ENCODE assay signal across 28 mouse cellular contexts in genomic region chr4:120689317-120689716, GRCm38 (mm10). TPM values are rescaled to one million over a fixed set of nuclear protein-coding genes. Genes with fewer than 3 reads are reported as not detected.
DNase-seq lines count a peak whose midpoint lies in the region; ATAC-seq and TF ChIP-seq lines count a peak whose summit lies in the region.
"Had no signal": no experiment of that assay in that cellular context is flagged by ENCODE, and none has a peak within 500 bp of the region (broad histone marks: within the 10 kb centered on the region; RNA-seq: fewer than 3 reads in every experiment).

No protein-coding gene starts in this region.

- no peak overlapping the region for H3K27ac ChIP-seq in liver, adult 2 months (replicated peaks; ENCODE audit: insufficient read depth, low read depth, low read length)
- no peak overlapping the region for H3K27ac ChIP-seq in liver, embryonic 11.5 days (ENCODE audit: low read depth, low read length)
- H3K27ac ChIP-seq in intestine, embryonic 14.5 days (ENCODE audit: low read depth): no peak overlapping the region
- no peak overlapping the region for H3K27ac ChIP-seq in intestine, embryonic 16.5 days (ENCODE audit: low read length)
- H3K27ac ChIP-seq in stomach, embryonic 15.5 days: no peak overlapping the region
- H3K27ac ChIP-seq in forebrain, embryonic 11.5 days (ENCODE audit: low read depth, low read length): no peak overlapping the region
- H3K27ac ChIP-seq: embryonic facial prominence, embryonic 13.5 days; forebrain, embryonic 13.5 days; heart, adult 2 months; heart, embryonic 10.5 days; heart, embryonic 13.5 days; hindbrain, embryonic 12.5 days; hindbrain, embryonic 15.5 days had no signal

- H3K36me3 ChIP-seq in liver, adult 2 months (ENCODE audit: control insufficient read depth, insufficient read depth, low read length): no peaks in the 10 kb centered on the region
- no peaks in the 10 kb centered on the region for H3K36me3 ChIP-seq in liver, embryonic 11.5 days (ENCODE audit: control insufficient read depth, insufficient read depth, low read length)
- H3K36me3 ChIP-seq in intestine, embryonic 14.5 days (ENCODE audit: control insufficient read depth, insufficient read depth, low read length): no peaks in the 10 kb centered on the region
- H3K36me3 ChIP-seq in intestine, embryonic 16.5 days (ENCODE audit: control insufficient read depth, insufficient read depth, low read length): no peaks in the 10 kb centered on the region
- H3K36me3 ChIP-seq in stomach, embryonic 15.5 days: no peaks in the 10 kb centered on the region
- H3K36me3 ChIP-seq in forebrain, embryonic 11.5 days (ENCODE audit: control insufficient read depth, insufficient read depth, low read length): no peaks in the 10 kb centered on the region
- H3K36me3 ChIP-seq: embryonic facial prominence, embryonic 13.5 days; heart, embryonic 10.5 days; heart, embryonic 13.5 days; hindbrain, embryonic 12.5 days; hindbrain, embryonic 15.5 days had no signal

- no peak for TF ChIP-seq POLR2A in liver, adult 2 months (IDR thresholded peaks at IDR 0.05; ENCODE audit: extremely low read depth, insufficient read depth, low read length)

- no peak overlapping the region for H3K4me2 ChIP-seq in liver, embryonic 11.5 days
- H3K4me2 ChIP-seq in intestine, embryonic 14.5 days (ENCODE audit: low read length): no peak overlapping the region
- no peak overlapping the region for H3K4me2 ChIP-seq in intestine, embryonic 16.5 days (ENCODE audit: low read depth, low read length)
- no peak overlapping the region for H3K4me2 ChIP-seq in stomach, embryonic 15.5 days
- no peak overlapping the region for H3K4me2 ChIP-seq in forebrain, embryonic 11.5 days (ENCODE audit: low read depth, low read length, severe bottlenecking)
- H3K4me2 ChIP-seq: embryonic facial prominence, embryonic 13.5 days; forebrain, embryonic 13.5 days; heart, embryonic 13.5 days; hindbrain, embryonic 12.5 days; hindbrain, embryonic 15.5 days had no signal

- no peaks in the 10 kb centered on the region for H3K4me1 ChIP-seq in liver, adult 2 months (ENCODE audit: control insufficient read depth, insufficient read depth, low read length)
- H3K4me1 ChIP-seq in liver, embryonic 11.5 days (replicated peaks; ENCODE audit: control insufficient read depth, insufficient read depth, low read length): no peaks in the 10 kb centered on the region; the same call in 1 of the 2 replicates
- H3K4me1 ChIP-seq in intestine, embryonic 14.5 days (replicated peaks; ENCODE audit: control insufficient read depth, insufficient read depth, low read length): no peaks in the 10 kb centered on the region
- H3K4me1 ChIP-seq in intestine, embryonic 16.5 days (ENCODE audit: control insufficient read depth, insufficient read depth, low read length): peaks cover 5% of the 10 kb centered on the region; the same call in 1 of the 2 replicates
- H3K4me1 ChIP-seq in stomach, embryonic 15.5 days: no peaks in the 10 kb centered on the region
- no peaks in the 10 kb centered on the region for H3K4me1 ChIP-seq in forebrain, embryonic 11.5 days (replicated peaks; ENCODE audit: control insufficient read depth, insufficient read depth, low read length)
- H3K4me1 ChIP-seq: embryonic facial prominence, embryonic 13.5 days; forebrain, embryonic 13.5 days; heart, embryonic 10.5 days; hindbrain, embryonic 12.5 days; hindbrain, embryonic 15.5 days had no signal

- H3K27me3 ChIP-seq in liver, adult 2 months (ENCODE audit: control insufficient read depth, insufficient read depth, low read length): no peaks in the 10 kb centered on the region
- H3K27me3 ChIP-seq in liver, embryonic 11.5 days (replicated peaks; ENCODE audit: control insufficient read depth, insufficient read depth, low read length): peaks cover 5% of the 10 kb centered on the region
- H3K27me3 ChIP-seq in intestine, embryonic 14.5 days (replicated peaks; ENCODE audit: control insufficient read depth, insufficient read depth, low read length): no peaks in the 10 kb centered on the region
- H3K27me3 ChIP-seq in intestine, embryonic 16.5 days (replicated peaks; ENCODE audit: control insufficient read depth, insufficient read depth, low read length): no peaks in the 10 kb centered on the region
- no peaks in the 10 kb centered on the region for H3K27me3 ChIP-seq in stomach, embryonic 15.5 days (replicated peaks)
- no peaks in the 10 kb centered on the region for H3K27me3 ChIP-seq in forebrain, embryonic 11.5 days (ENCODE audit: control insufficient read depth, insufficient read depth, low read length)
- H3K27me3 ChIP-seq: hindbrain, embryonic 12.5 days; hindbrain, embryonic 15.5 days had no signal

- no peaks in the 10 kb centered on the region for H3K9me3 ChIP-seq in liver, embryonic 11.5 days (ENCODE audit: control insufficient read depth, low read length)
- no peaks in the 10 kb centered on the region for H3K9me3 ChIP-seq in intestine, embryonic 14.5 days (ENCODE audit: control insufficient read depth, low read length)
- H3K9me3 ChIP-seq in intestine, embryonic 16.5 days (ENCODE audit: control insufficient read depth, low read length): no peaks in the 10 kb centered on the region
- no peaks in the 10 kb centered on the region for H3K9me3 ChIP-seq in stomach, embryonic 15.5 days
- H3K9me3 ChIP-seq in forebrain, embryonic 11.5 days (ENCODE audit: control insufficient read depth, low read length): no peaks in the 10 kb centered on the region
- H3K9me3 ChIP-seq: embryonic facial prominence, embryonic 13.5 days; forebrain, embryonic 13.5 days; heart, embryonic 10.5 days; heart, embryonic 13.5 days; hindbrain, embryonic 12.5 days; hindbrain, embryonic 15.5 days had no signal

- peak; percentile 6 for DNase-seq in liver, adult 2 months (ENCODE audit: extremely low read depth, low read depth, low spot score)
- no peak for DNase-seq in liver, embryonic 11.5 days (ENCODE audit: low spot score)
- DNase-seq in intestine, embryonic 14.5 days (ENCODE audit: low spot score): no peak
- no peak for DNase-seq in heart, postnatal 10 days
- DNase-seq in retina, embryonic 14.5 days (ENCODE audit: low spot score): no peak
- DNase-seq in forebrain, embryonic 11.5 days (ENCODE audit: low spot score): no peak
- DNase-seq: adrenal gland, adult 8-10 months; adrenal gland, postnatal 36 days; B cell, adult 2 months; cerebellum, adult 18-20 months; cerebellum, adult 9-10 months; cerebellum, postnatal 14 days; gastrocnemius, postnatal 10 days; gastrocnemius, postnatal 36 days; heart, adult 2 months had no signal

- no peak overlapping the region for H3K4me3 ChIP-seq in liver, adult 2 months (ENCODE audit: insufficient read depth, low read depth, low read length)
- H3K4me3 ChIP-seq in liver, embryonic 11.5 days (ENCODE audit: low read depth, low read length): no peak overlapping the region
- H3K4me3 ChIP-seq in intestine, embryonic 14.5 days (ENCODE audit: low read depth, low read length): no peak overlapping the region
- H3K4me3 ChIP-seq in intestine, embryonic 16.5 days (ENCODE audit: low read length): no peak overlapping the region
- no peak overlapping the region for H3K4me3 ChIP-seq in stomach, embryonic 15.5 days (replicated peaks)
- no peak overlapping the region for H3K4me3 ChIP-seq in forebrain, embryonic 11.5 days (ENCODE audit: low read depth, low read length)
- H3K4me3 ChIP-seq: embryonic facial prominence, embryonic 13.5 days; erythroblast, embryonic 14.5 days; forebrain, embryonic 13.5 days; heart, adult 2 months; heart, embryonic 10.5 days; heart, embryonic 13.5 days; hindbrain, embryonic 12.5 days; hindbrain, embryonic 15.5 days had no signal

- intact Hi-C loops in heart, postnatal 10 days (cut with DNase I): no loop called here

- H3K9ac ChIP-seq in liver, adult 2 months (ENCODE audit: low read depth, low read length): no peak overlapping the region
- H3K9ac ChIP-seq in liver, embryonic 11.5 days (ENCODE audit: low read depth, low read length): no peak overlapping the region
- H3K9ac ChIP-seq in intestine, embryonic 14.5 days (ENCODE audit: low read length): no peak overlapping the region
- H3K9ac ChIP-seq in intestine, embryonic 16.5 days (ENCODE audit: low read depth, low read length): no peak overlapping the region
- no peak overlapping the region for H3K9ac ChIP-seq in stomach, embryonic 15.5 days
- H3K9ac ChIP-seq in forebrain, embryonic 11.5 days (ENCODE audit: low read length): no peak overlapping the region
- H3K9ac ChIP-seq: embryonic facial prominence, embryonic 13.5 days; forebrain, embryonic 13.5 days; heart, embryonic 13.5 days; hindbrain, embryonic 12.5 days; hindbrain, embryonic 15.5 days had no signal

- TF ChIP-seq CTCF in liver, adult 2 months (IDR thresholded peaks at IDR 0.05; ENCODE audit: low read depth, low read length): no peak

- no peaks in the 10 kb centered on the region for H3K79me2 ChIP-seq in liver, adult 2 months (ENCODE audit: control insufficient read depth, insufficient read depth, low read length)

- no peak for ATAC-seq in liver, embryonic 11.5 days (replicated peaks; ENCODE audit: low FRiP score)
- ATAC-seq in intestine, embryonic 14.5 days (replicated peaks; ENCODE audit: low FRiP score, low TSS enrichment, low read depth): peak; percentile 58; the same call in 1 of the 2 replicates
- peak; percentile 64; the same call in 1 of the 2 replicates for ATAC-seq in intestine, embryonic 16.5 days
- ATAC-seq in stomach, embryonic 15.5 days (ENCODE audit: insufficient read depth, low FRiP score, low read depth): 0 out of 2 replicates have a peak, but pooled peaks have one; percentile 9
- no peak for ATAC-seq in forebrain, embryonic 11.5 days (replicated peaks; ENCODE audit: low FRiP score)
- ATAC-seq: forebrain, embryonic 13.5 days; forebrain, embryonic 16.5 days had no signal

- 42% methylated on average over 6 of the region's 6 CpGs for WGBS in liver, adult 2 months
- 62% methylated on average over 6 of the region's 6 CpGs for WGBS in liver, embryonic 11.5 days
- WGBS in intestine, embryonic 14.5 days: 63% methylated on average over 6 of the region's 6 CpGs
- 53% methylated on average over 6 of the region's 6 CpGs for WGBS in intestine, embryonic 16.5 days
- 57% methylated on average over 6 of the region's 6 CpGs for WGBS in stomach, embryonic 15.5 days
- 71% methylated on average over 6 of the region's 6 CpGs for WGBS in forebrain, embryonic 11.5 days

RNA-seq across cellular contexts. Expression of gene Cited4, which starts 22.9 kb away (rescaled TPM):
- total RNA-seq in liver, adult 2 months (2014; rRNA removed): 0.09 and 0.27 TPM in 2 replicates
- polyA plus RNA-seq in liver, adult 2 months (2012; rRNA removed): 0.93 and 1.2 TPM in 2 replicates
- 232 and 242 TPM in 2 replicates for polyA plus RNA-seq in liver, embryonic 11.5 days (2014; fragmentation: Nextera tagmentation; extraction: Ambion mirVana)
- 0.77 and 1.2 TPM in 2 replicates for polyA plus RNA-seq in intestine, embryonic 14.5 days (2014; fragmentation: Nextera tagmentation; extraction: Ambion mirVana)
- polyA plus RNA-seq in intestine, embryonic 16.5 days (2015; fragmentation: Nextera tagmentation; extraction: Ambion mirVana): 1.5 and 2.4 TPM in 2 replicates
- polyA plus RNA-seq in stomach, embryonic 15.5 days (2015; fragmentation: Nextera tagmentation; extraction: Ambion mirVana): 8.4 and 13.2 TPM in 2 replicates
- total RNA-seq in heart, postnatal 10 days (2021): 10 to 100 TPM; 76.0 to 81.5 TPM
- 10.8 and 12.4 TPM in 2 replicates for polyA plus RNA-seq in forebrain, embryonic 11.5 days (2014; fragmentation: Nextera tagmentation; extraction: Ambion mirVana)

RNA-seq across cellular contexts. Expression of gene Kcnq4, which starts 59.1 kb away (rescaled TPM):
- 0.28 and 0.34 TPM in 2 replicates for total RNA-seq in liver, adult 2 months (2014; rRNA removed)
- 0.57 and 0.58 TPM in 2 replicates for polyA plus RNA-seq in liver, adult 2 months (2012; rRNA removed)
- 0.57 and 0.90 TPM in 2 replicates for polyA plus RNA-seq in liver, embryonic 11.5 days (2014; fragmentation: Nextera tagmentation; extraction: Ambion mirVana)
- 2.1 and 2.7 TPM in 2 replicates for polyA plus RNA-seq in intestine, embryonic 14.5 days (2014; fragmentation: Nextera tagmentation; extraction: Ambion mirVana)
- 2.0 and 2.3 TPM in 2 replicates for polyA plus RNA-seq in intestine, embryonic 16.5 days (2015; fragmentation: Nextera tagmentation; extraction: Ambion mirVana)
- 2.6 and 2.9 TPM in 2 replicates for polyA plus RNA-seq in stomach, embryonic 15.5 days (2015; fragmentation: Nextera tagmentation; extraction: Ambion mirVana)
- 1 to 10 TPM; 3.3 to 3.5 TPM for total RNA-seq in heart, postnatal 10 days (2021)
- polyA plus RNA-seq in forebrain, embryonic 11.5 days (2014; fragmentation: Nextera tagmentation; extraction: Ambion mirVana): 2.6 and 3.0 TPM in 2 replicates
- total RNA-seq: granulocyte monocyte progenitor cell, adult 5-6 weeks; hematopoietic stem cell, adult 5-6 weeks; MEL had no signal
- polyA plus RNA-seq: erythroblast, embryonic 14.5 days had no signal

Comparison
In these comparisons a context has a peak if more than half of its experiments do, and no peak if none do; other contexts are left out.
1. RNA of gene Cited4, which starts 22.9 kb away (polyA plus RNA-seq): 232 to 242 TPM in liver, embryonic 11.5 days; 8.4 to 13.2 TPM in stomach, embryonic 15.5 days, 10.8 to 12.4 TPM in forebrain, embryonic 11.5 days, 1.5 to 2.4 TPM in intestine, embryonic 16.5 days, 0.77 to 1.2 TPM in intestine, embryonic 14.5 days and 0.93 to 1.2 TPM in liver, adult 2 months; every median in the first group is over 10 times any median in the second.
2. ATAC-seq: peak in intestine, embryonic 14.5 days (single experiment), intestine, embryonic 16.5 days (single experiment) and stomach, embryonic 15.5 days (single experiment); none in liver, embryonic 11.5 days (single experiment) and forebrain, embryonic 11.5 days (single experiment).